Mouse (Mus musculus) neural tube, embryonic 11.5 days (tissue): Measurements from ENCODE around the gene Gm26938. TPM values are rescaled to one million over a fixed set of nuclear protein-coding genes. Genes with fewer than 3 reads are reported as not detected.

Source experiments
- ATAC-seq: fragments of 200-750 bp; cut with Nextera tagmentation; 2 replicates; pipeline ENCODE4 v1.8.0; 2017; ENCODE audit warnings: moderate number of reproducible peaks, mild to moderate bottlenecking, moderate TSS enrichment, moderate library complexity; ENCODE audit not compliant: insufficient read depth, low FRiP score, low TSS enrichment
- DNase-seq: peaks from one replicate; pipeline ENCODE4 v3.0.0-alpha.2; 2015; ENCODE audit warnings: low spot score
- H3K27ac ChIP-seq: fragments of 300-500 bp; sonication (generic); 2 replicates; pipeline ENCODE4 v1.5.1; 2014; ENCODE audit warnings: low read depth, mild to moderate bottlenecking, low read length
- H3K27me3 ChIP-seq: fragments of 300-500 bp; sonication (generic); 2 replicates; pipeline ENCODE4 v1.6.1; 2014; ENCODE audit warnings: mild to moderate bottlenecking, low read length, mixed read lengths; ENCODE audit not compliant: control insufficient read depth, insufficient read depth
- H3K36me3 ChIP-seq: fragments of 300-500 bp; sonication (generic); 2 replicates; pipeline ENCODE4 v1.6.1; 2014; ENCODE audit warnings: mild to moderate bottlenecking, low read length, moderate library complexity, mixed read lengths; ENCODE audit not compliant: control insufficient read depth, insufficient read depth
- H3K4me1 ChIP-seq: fragments of 300-500 bp; sonication (generic); 2 replicates; pipeline ENCODE4 v1.6.1; 2014; ENCODE audit warnings: low read length, mixed read lengths; ENCODE audit not compliant: control insufficient read depth, insufficient read depth
- H3K4me2 ChIP-seq: fragments of 300-500 bp; sonication (generic); 2 replicates; pipeline ENCODE4 v1.6.1; 2014; ENCODE audit warnings: low read depth, mild to moderate bottlenecking, moderate library complexity
- H3K4me3 ChIP-seq: fragments of 300-500 bp; sonication (generic); 2 replicates; pipeline ENCODE4 v1.5.1; 2014; ENCODE audit warnings: low read depth, low read length
- H3K9ac ChIP-seq: fragments of 300-500 bp; sonication (generic); 2 replicates; pipeline ENCODE4 v1.6.1; 2014; ENCODE audit warnings: mild to moderate bottlenecking, low read length
- H3K9me3 ChIP-seq: fragments of 300-500 bp; sonication (generic); 2 replicates; pipeline ENCODE4 v1.6.1; 2016; ENCODE audit warnings: low read length; ENCODE audit not compliant: control insufficient read depth
- WGBS: fragments of 180-500 bp; shearing (Covaris S2); extraction: QIAGEN DNeasy Blood & Tissue Kit; methylation state at CpG from one replicate; pipeline ENCODE4 v1.1.7; 2014; 5-methylcytosine and 5-hydroxymethylcytosine counted together
- polyA plus RNA-seq: library from polyadenylated mRNA; unstranded; fragments of >200 nt; fragmentation: Nextera tagmentation; extraction: Ambion mirVana; gene quantifications from 2 replicates; pipeline ENCODE4 v1.2.1, GENCODE M21; 2014

Gene Gm26938
- polyA plus RNA-seq, 1 experiment from 2014 or later: 0.41 TPM

DNA sequence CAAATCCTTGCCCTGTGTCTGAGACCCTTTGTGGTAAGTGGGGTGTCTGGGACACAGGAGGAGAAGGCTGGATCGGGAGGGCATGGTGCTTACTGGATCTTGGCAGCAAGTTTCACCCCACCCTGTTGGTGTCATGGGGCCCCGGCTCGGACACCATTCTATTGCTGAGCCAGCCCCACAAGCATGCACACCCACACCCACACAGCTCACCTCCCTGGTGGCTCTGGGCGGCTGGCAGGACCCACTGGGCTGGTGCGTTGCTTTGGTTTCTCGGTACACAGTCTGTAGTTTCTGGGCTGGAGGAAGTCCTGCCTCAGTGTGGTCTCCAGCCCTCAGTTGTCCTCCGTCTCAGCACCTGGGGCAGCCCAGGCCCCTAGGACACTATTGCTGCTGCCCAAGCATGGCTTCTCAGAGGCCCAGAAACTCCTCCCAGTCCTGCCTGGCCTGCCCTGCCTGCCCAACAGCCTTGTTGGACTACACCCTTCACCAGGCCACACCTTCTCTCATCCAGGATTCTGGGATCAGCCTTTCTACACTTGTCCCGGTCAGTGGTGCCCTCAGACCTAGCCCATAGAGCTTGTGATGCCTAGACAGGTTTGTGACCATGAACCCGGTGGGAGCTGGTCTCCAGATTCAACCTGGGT, 6.5 kb downstream of the Gm26938 start, which contains the start of gene Tmem184a:
Gene Tmem184a, minus strand, starts transcription at position 380 of the 644 bp plus-strand sequence.
- ATAC-seq: no peak
- Histone ChIP-seq H3K4me2 (no peak within 1 kb of the TSS), H3K9me3 (no peaks in the 10 kb centered on the region), H3K9ac (no peak within 1 kb of the TSS), H3K4me3 (no peak within 1 kb of the TSS), H3K4me1 (no peaks in the 10 kb centered on the region), H3K36me3 (peaks cover 5% of the 10 kb centered on the region), H3K27ac (no peak within 1 kb of the TSS), H3K27me3 (no peaks in the 10 kb centered on the region)
- no peak for DNase-seq
- WGBS: 86% methylated on average over 9 of the region's 9 CpGs

DNA sequence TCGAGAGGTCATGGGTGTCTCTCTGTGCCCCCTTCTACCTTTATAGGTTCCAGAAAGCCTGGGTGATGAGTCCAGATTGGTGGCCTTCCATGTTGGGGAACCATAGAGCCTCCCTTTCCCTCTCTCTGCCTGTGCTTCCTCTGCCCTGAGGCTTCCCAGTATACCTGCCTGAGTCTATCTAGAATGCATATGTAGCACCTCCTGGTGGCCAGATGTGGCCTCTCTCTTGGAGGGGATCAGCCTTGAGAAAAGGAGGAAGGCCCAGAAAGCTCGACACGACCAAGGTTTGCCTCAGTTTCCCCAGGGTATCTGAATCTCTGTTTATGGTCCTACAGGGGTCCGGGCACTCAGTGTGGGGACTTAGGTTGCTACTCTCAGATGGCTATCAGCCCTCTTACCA, 7.4 kb downstream of the Gm26938 start:
- H3K27me3 ChIP-seq: peaks cover 7% of the 10 kb centered on the region
- ATAC-seq (no peak), DNase-seq (no peak)
- H3K9me3 ChIP-seq: no peaks in the 10 kb centered on the region
- H3K4me3 ChIP-seq: no peak overlapping the region
- peaks cover 5% of the 10 kb centered on the region for H3K36me3 ChIP-seq
- no peaks in the 10 kb centered on the region for H3K4me1 ChIP-seq
- H3K4me2 ChIP-seq: no peak overlapping the region
- no peak overlapping the region for H3K9ac ChIP-seq
- H3K27ac ChIP-seq: no peak overlapping the region
- WGBS: 48% methylated on average over 4 of the region's 4 CpGs

- no peaks in the 10 kb centered on the region for H3K9me3 ChIP-seq
- no peak overlapping the region for H3K9ac ChIP-seq
- no peak overlapping the region for H3K4me3 ChIP-seq
- ATAC-seq: no peak
- peaks cover under 1% of the 10 kb centered on the region; the same call in 1 of the 2 replicates for H3K36me3 ChIP-seq
- no peak overlapping the region for H3K4me2 ChIP-seq
- no peaks in the 10 kb centered on the region for H3K4me1 ChIP-seq
- 81% methylated on average over 3 of the region's 3 CpGs for WGBS
- peaks cover 12% of the 10 kb centered on the region for H3K27me3 ChIP-seq
- no peak for DNase-seq
- no peak overlapping the region for H3K27ac ChIP-seq
Observed at GRCm38 (mm10) chr5:139818056-139818455, 8.2 kb downstream of the Gm26938 start.

DNA sequence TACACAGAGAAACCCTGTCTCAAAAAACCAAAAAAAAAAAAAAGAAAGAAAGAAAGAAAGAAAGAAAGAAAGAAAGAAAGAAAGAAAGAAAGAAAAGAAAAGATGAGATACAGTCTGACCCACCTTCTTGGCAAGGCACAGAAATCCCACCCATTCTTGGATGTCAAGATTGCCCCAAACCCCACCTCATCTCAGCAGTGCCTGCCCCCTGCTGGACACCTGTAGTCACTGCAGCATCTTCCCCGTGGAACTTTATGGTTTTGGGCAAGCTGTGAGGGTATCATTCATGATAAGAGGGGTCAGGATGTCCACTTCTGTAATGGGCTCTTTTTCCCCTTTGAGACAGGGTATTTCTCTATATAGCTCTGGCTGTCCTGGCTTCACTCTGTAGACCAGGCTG, 8.9 kb downstream of the Gm26938 start:
- H3K27ac ChIP-seq: no peak overlapping the region
- peaks cover 16% of the 10 kb centered on the region for H3K27me3 ChIP-seq
- H3K4me2 ChIP-seq: no peak overlapping the region
- no peak overlapping the region for H3K4me3 ChIP-seq
- H3K9me3 ChIP-seq: no peaks in the 10 kb centered on the region
- 6% methylated on average over 1 of the region's 1 CpGs for WGBS
- DNase-seq (no peak), ATAC-seq (no peak)
- H3K36me3 ChIP-seq: no peaks in the 10 kb centered on the region
- H3K9ac ChIP-seq: no peak overlapping the region
- no peaks in the 10 kb centered on the region for H3K4me1 ChIP-seq

DNA sequence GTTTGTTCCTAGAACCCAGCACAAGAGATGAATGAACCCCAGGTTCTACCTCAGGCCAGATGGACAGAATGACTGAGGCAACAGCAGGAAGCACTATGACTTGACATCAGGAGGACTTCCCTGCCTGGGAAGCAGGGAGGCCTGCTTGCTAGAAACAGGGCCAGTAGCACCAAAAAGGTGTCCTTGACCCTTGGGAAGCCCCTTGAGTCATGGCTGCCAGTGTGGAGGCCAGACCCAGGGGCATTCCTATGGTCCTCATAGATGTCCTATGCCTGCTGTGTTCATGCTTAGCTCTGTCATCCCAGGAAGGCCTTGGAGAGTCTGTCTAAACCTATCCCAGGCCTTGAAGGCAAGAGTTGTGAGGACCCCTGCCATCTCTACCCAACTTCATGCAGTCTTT, 9.8 kb downstream of the Gm26938 start:
- Histone ChIP-seq H3K36me3 (no peaks in the 10 kb centered on the region), H3K9ac (no peak overlapping the region), H3K4me1 (no peaks in the 10 kb centered on the region), H3K27me3 (peaks cover 16% of the 10 kb centered on the region), H3K4me2 (no peak overlapping the region), H3K4me3 (no peak overlapping the region), H3K27ac (no peak overlapping the region), H3K9me3 (no peaks in the 10 kb centered on the region)
- no peak for DNase-seq
- no peak for ATAC-seq

GRCm38 (mm10) chr5:139815964-139816363, 10.2 kb downstream of the Gm26938 start:
- no peaks in the 10 kb centered on the region for H3K36me3 ChIP-seq
- H3K9me3 ChIP-seq: no peaks in the 10 kb centered on the region
- H3K27me3 ChIP-seq: peaks cover 16% of the 10 kb centered on the region
- no peak for ATAC-seq
- 81% methylated on average over 6 of the region's 6 CpGs for WGBS
- no peak overlapping the region for H3K4me2 ChIP-seq
- H3K27ac ChIP-seq: no peak overlapping the region
- DNase-seq: no peak
- H3K9ac ChIP-seq: no peak overlapping the region
- no peak overlapping the region for H3K4me3 ChIP-seq
- no peaks in the 10 kb centered on the region for H3K4me1 ChIP-seq

- H3K4me3 ChIP-seq: no peak overlapping the region
- H3K9me3 ChIP-seq: no peaks in the 10 kb centered on the region
- H3K27me3 ChIP-seq: peaks cover 16% of the 10 kb centered on the region
- ATAC-seq (no peak), DNase-seq (no peak)
- H3K4me1 ChIP-seq: no peaks in the 10 kb centered on the region
- H3K36me3 ChIP-seq: no peaks in the 10 kb centered on the region
- no peak overlapping the region for H3K4me2 ChIP-seq
- WGBS: 10% methylated on average over 13 of the region's 13 CpGs
- H3K27ac ChIP-seq: no peak overlapping the region
- H3K9ac ChIP-seq: no peak overlapping the region
Observed at GRCm38 (mm10) chr5:139813963-139814381, 12.2 kb downstream of the Gm26938 start.

GRCm38 (mm10) chr5:139813126-139813490, 13.1 kb downstream of the Gm26938 start:
- peaks cover 16% of the 10 kb centered on the region for H3K27me3 ChIP-seq
- 39% methylated on average over 10 of the region's 10 CpGs for WGBS
- no peak for ATAC-seq
- no peak overlapping the region for H3K9ac ChIP-seq
- no peaks in the 10 kb centered on the region for H3K4me1 ChIP-seq
- no peaks in the 10 kb centered on the region for H3K36me3 ChIP-seq
- H3K9me3 ChIP-seq: no peaks in the 10 kb centered on the region
- no peak overlapping the region for H3K27ac ChIP-seq
- no peak for DNase-seq
- no peak overlapping the region for H3K4me2 ChIP-seq
- no peak overlapping the region for H3K4me3 ChIP-seq

- 73% methylated on average over 20 of the region's 20 CpGs for WGBS
- Histone ChIP-seq H3K27ac (no peak overlapping the region), H3K4me1 (no peaks in the 10 kb centered on the region), H3K27me3 (peaks cover 16% of the 10 kb centered on the region), H3K4me2 (no peak overlapping the region), H3K4me3 (no peak overlapping the region), H3K9me3 (no peaks in the 10 kb centered on the region), H3K9ac (no peak overlapping the region), H3K36me3 (no peaks in the 10 kb centered on the region)
- no peak for DNase-seq
- ATAC-seq: no peak
Observed at GRCm38 (mm10) chr5:139812398-139813125, 13.6 kb downstream of the Gm26938 start.
